13 mouse cellular contexts compared by ENCODE assay signal in the genomic region with DNA sequence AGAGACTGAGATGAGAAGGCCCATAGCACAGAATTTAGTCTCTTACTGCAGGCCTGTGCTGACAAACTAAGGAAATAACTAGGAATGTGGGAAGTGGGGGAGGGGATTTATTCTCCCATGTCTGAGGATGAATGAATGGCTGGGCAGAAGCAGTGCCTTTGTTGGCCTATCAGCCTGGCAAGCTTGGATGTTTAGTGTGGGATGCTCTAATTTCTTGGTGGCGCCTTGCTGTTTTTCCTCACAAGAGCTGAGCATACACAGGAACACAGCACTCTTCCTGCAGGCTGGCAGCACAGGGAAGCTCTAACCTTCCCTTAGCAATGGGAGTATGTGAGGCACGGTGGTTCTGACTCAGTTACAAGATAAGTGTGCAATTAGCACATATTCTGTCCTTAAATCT.
DNase-seq lines count a peak whose midpoint lies in the region; ATAC-seq and TF ChIP-seq lines count a peak whose summit lies in the region.
"Had no signal": no experiment of that assay in that cellular context is flagged by ENCODE, and none has a peak within 500 bp of the region (broad histone marks: within the 10 kb centered on the region; RNA-seq: fewer than 3 reads in every experiment).

No protein-coding gene starts in this region.

- H3K4me1 ChIP-seq in forebrain, postnatal 0 days (ENCODE audit: insufficient read depth): peaks cover 9% of the 10 kb centered on the region; the same call in 1 of the 2 replicates
- peaks cover 35% of the 10 kb centered on the region for H3K4me1 ChIP-seq in neural tube, embryonic 15.5 days
- no peaks in the 10 kb centered on the region for H3K4me1 ChIP-seq in cerebellum, adult 2 months (ENCODE audit: control insufficient read depth, insufficient read depth, low read length)
- H3K4me1 ChIP-seq: limb, embryonic 15.5 days had no signal

- 0 out of 2 replicates have a peak, but pooled peaks have one; percentile 23 for ATAC-seq in forebrain, postnatal 0 days
- no peak for ATAC-seq in neural tube, embryonic 15.5 days (ENCODE audit: low FRiP score)
- ATAC-seq: CD4-positive, CD25-positive, alpha-beta regulatory T cell, adult 4 months had no signal

- no peak overlapping the region for H3K9ac ChIP-seq in forebrain, postnatal 0 days
- H3K9ac ChIP-seq in neural tube, embryonic 15.5 days (replicated peaks): no peak overlapping the region
- H3K9ac ChIP-seq: limb, embryonic 15.5 days had no signal

- H3K36me3 ChIP-seq in forebrain, postnatal 0 days (ENCODE audit: insufficient read depth): no peaks in the 10 kb centered on the region
- no peaks in the 10 kb centered on the region for H3K36me3 ChIP-seq in neural tube, embryonic 15.5 days
- H3K36me3 ChIP-seq: limb, embryonic 15.5 days had no signal

- no peak for DNase-seq in left cerebral cortex, adult 2 months (ENCODE audit: extremely low spot score in 1 of 2, low spot score in 2 of 2)
- no peak for DNase-seq in left cerebral cortex, postnatal 4 days
- peak; percentile 43 for DNase-seq in embryo, embryonic 10 days (ENCODE audit: low spot score)
- no peak for DNase-seq in forebrain, postnatal 0 days
- no peak for DNase-seq in cerebellum, adult 2 months
- no peak for DNase-seq in adrenal gland, postnatal 4 days (ENCODE audit: low spot score in 2 of 2)
- DNase-seq: adrenal gland, postnatal 14 days; cerebellum, adult 9-11 months; right cerebral cortex, postnatal 4 days had no signal

- intact Hi-C loops in left cerebral cortex, adult 2 months (cut with DNase I): no loop called here
- intact Hi-C loops in left cerebral cortex, postnatal 4 days (cut with DNase I): no loop called here

- no peaks in the 10 kb centered on the region for H3K9me3 ChIP-seq in forebrain, postnatal 0 days (ENCODE audit: low read length)
- H3K9me3 ChIP-seq in neural tube, embryonic 15.5 days (replicated peaks): no peaks in the 10 kb centered on the region
- H3K9me3 ChIP-seq: limb, embryonic 15.5 days had no signal

- no peak overlapping the region for H3K4me2 ChIP-seq in forebrain, postnatal 0 days (ENCODE audit: low read depth)
- H3K4me2 ChIP-seq in neural tube, embryonic 15.5 days: no peak overlapping the region
- H3K4me2 ChIP-seq: limb, embryonic 15.5 days had no signal

- H3K27ac ChIP-seq in left cerebral cortex, adult 2 months: peak overlapping the region; percentile 54; the same call in 1 of the 2 replicates
- no peak overlapping the region for H3K27ac ChIP-seq in forebrain, postnatal 0 days (ENCODE audit: low read depth, low read length)
- H3K27ac ChIP-seq in neural tube, embryonic 15.5 days (replicated peaks): peak overlapping the region; percentile 33
- H3K27ac ChIP-seq in cerebellum, adult 2 months (ENCODE audit: insufficient read depth, low read length): no peak overlapping the region
- H3K27ac ChIP-seq: limb, embryonic 15.5 days; stomach, postnatal 0 days had no signal

- TF ChIP-seq CTCF in left cerebral cortex, adult 2 months (IDR thresholded peaks at IDR 0.05): no peak
- no peak for TF ChIP-seq CTCF in forebrain, postnatal 0 days (IDR thresholded peaks at IDR 0.05; ENCODE audit: low read depth)
- no peak for TF ChIP-seq CTCF in cerebellum, adult 2 months (IDR thresholded peaks at IDR 0.05; ENCODE audit: borderline replicate concordance, insufficient read depth, low read depth, low read length)

- no peak overlapping the region for H3K4me3 ChIP-seq in left cerebral cortex, adult 2 months
- H3K4me3 ChIP-seq in forebrain, postnatal 0 days (ENCODE audit: low read depth, low read length): no peak overlapping the region
- no peak overlapping the region for H3K4me3 ChIP-seq in neural tube, embryonic 15.5 days (replicated peaks)
- H3K4me3 ChIP-seq in cerebellum, adult 2 months (replicated peaks; ENCODE audit: insufficient read depth, low read depth, low read length): no peak overlapping the region
- H3K4me3 ChIP-seq: limb, embryonic 15.5 days had no signal

- no peak for TF ChIP-seq POLR2A in cerebellum, adult 2 months (IDR thresholded peaks at IDR 0.05; ENCODE audit: borderline replicate concordance, insufficient read depth, low read length)

- 13% methylated on average over 2 of the region's 2 CpGs for WGBS in forebrain, postnatal 0 days
- 34% methylated on average over 2 of the region's 2 CpGs for WGBS in neural tube, embryonic 15.5 days
- WGBS in cerebellum, adult 2 months: 49% methylated on average over 2 of the region's 2 CpGs

- H3K27me3 ChIP-seq in forebrain, postnatal 0 days (ENCODE audit: insufficient read depth, low read length): no peaks in the 10 kb centered on the region
- no peaks in the 10 kb centered on the region for H3K27me3 ChIP-seq in neural tube, embryonic 15.5 days (replicated peaks)
- no peaks in the 10 kb centered on the region for H3K27me3 ChIP-seq in cerebellum, adult 2 months (ENCODE audit: control insufficient read depth, insufficient read depth, low read length)
- H3K27me3 ChIP-seq: limb, embryonic 15.5 days had no signal

Comparison
In these comparisons a context has a peak if more than half of its experiments do, and no peak if none do; other contexts are left out.
1. H3K27ac ChIP-seq: peak in left cerebral cortex, adult 2 months (single experiment) and neural tube, embryonic 15.5 days (single experiment); none in forebrain, postnatal 0 days (single experiment) and cerebellum, adult 2 months (single experiment).